Mouse (Mus musculus): ENCODE measurements at regions not wholly inside any gene's neighbourhood (a gene's known extent, or its start where the extent isn't known, plus 50 kb on each side); places are given as distances from the start of the nearest gene placed in this dataset.

- Histone ChIP-seq H3K27ac (ENCODE audit: control insufficient read depth, low read depth, low read length) (no peak overlapping the region), H3K9ac (ENCODE audit: control insufficient read depth, low read depth, low read length, poor library complexity, severe bottlenecking) (no peak overlapping the region), H3K36me3 (ENCODE audit: control insufficient read depth in 1 of 2, insufficient read depth in 2 of 2, low read length in 2 of 2) (no peaks in the 10 kb centered on the region), H3K4me3 (ENCODE audit: control insufficient read depth in 1 of 2, insufficient read depth in 1 of 2, low read depth in 2 of 2, low read length in 2 of 2) (no peak overlapping the region), H3K27me3 (ENCODE audit: control insufficient read depth in 1 of 2, insufficient read depth in 2 of 2, low read length in 2 of 2) (no peaks in the 10 kb centered on the region), H3K9me3 (replicated peaks; ENCODE audit: insufficient read depth, low read length) (no peaks in the 10 kb centered on the region), H3K79me2 (ENCODE audit: control insufficient read depth, insufficient read depth, low read length, poor library complexity) (no peaks in the 10 kb centered on the region), H3K4me1 (ENCODE audit: control insufficient read depth in 1 of 2, insufficient read depth in 2 of 2, low read length in 2 of 2) (no peaks in the 10 kb centered on the region)
- TF ChIP-seq TBP (IDR thresholded peaks at IDR 0.05; ENCODE audit: low read depth, low read length) (no peak), MYB (IDR thresholded peaks at IDR 0.05; ENCODE audit: low read depth, low read length) (no peak), KAT2A (conservative IDR thresholded peaks at IDR 0.05; ENCODE audit: low read depth, low read length) (no peak), CHD1 (IDR thresholded peaks at IDR 0.05; ENCODE audit: low read depth, low read length) (no peak), NELFE (IDR thresholded peaks at IDR 0.05; ENCODE audit: low read depth, low read length) (no peak), MYC (IDR thresholded peaks at IDR 0.05; ENCODE audit: low read depth, low read length) (no peak), ELF1 (IDR thresholded peaks at IDR 0.05; ENCODE audit: low read depth, low read length) (no peak), POLR2A (IDR thresholded peaks at IDR 0.05; ENCODE audit: control insufficient read depth in 1 of 2, insufficient read depth in 1 of 2, low read depth in 1 of 2, low read length in 2 of 2, poor library complexity in 1 of 2) (no peak), RAD21 (IDR thresholded peaks at IDR 0.05; ENCODE audit: low read depth, low read length) (no peak), NRF1 (IDR thresholded peaks at IDR 0.05; ENCODE audit: insufficient read depth, low read depth, low read length, poor library complexity, severe bottlenecking) (no peak), USF1 (IDR thresholded peaks at IDR 0.05; ENCODE audit: low read depth, low read length) (no peak), UBTF (IDR thresholded peaks at IDR 0.05; ENCODE audit: borderline replicate concordance, insufficient read depth, low read depth, low read length) (no peak), MAZ (IDR thresholded peaks at IDR 0.05; ENCODE audit: low read depth, low read length) (no peak), BHLHE40 (IDR thresholded peaks at IDR 0.05; ENCODE audit: borderline replicate concordance, low read depth, low read length) (no peak), MAFK (IDR thresholded peaks at IDR 0.05; ENCODE audit: borderline replicate concordance, low read depth, low read length) (no peak), CHD2 (IDR thresholded peaks at IDR 0.05; ENCODE audit: low read length) (no peak)
- DNase-seq (ENCODE audit: low read depth, low spot score) = no peak
These were observed 145.3 kb downstream of the 3100002H09Rik start for GRCm38 (mm10) chr4:124465229-124465820.

GRCm38 (mm10) chr4:124455511-124456338 lies 154.9 kb downstream of the 3100002H09Rik start:
- no peak overlapping the region for H3K9ac ChIP-seq (ENCODE audit: control insufficient read depth, low read depth, low read length, poor library complexity, severe bottlenecking)
- H3K4me3 ChIP-seq (ENCODE audit: control insufficient read depth in 1 of 2, insufficient read depth in 1 of 2, low read depth in 2 of 2, low read length in 2 of 2) = no peak overlapping the region
- no peak for TF ChIP-seq CTCF (IDR thresholded peaks at IDR 0.05 in 2 of 3, conservative IDR thresholded peaks at IDR 0.05 in 1 of 3; ENCODE audit: control insufficient read depth in 1 of 3, insufficient read depth in 1 of 3, low read depth in 2 of 3, low read length in 3 of 3, poor library complexity in 1 of 3, severe bottlenecking in 1 of 3)
- TF ChIP-seq MXI1 (IDR thresholded peaks at IDR 0.05; ENCODE audit: low read depth, low read length) = no peak
- TF ChIP-seq UBTF (IDR thresholded peaks at IDR 0.05; ENCODE audit: borderline replicate concordance, insufficient read depth, low read depth, low read length) = no peak
- TF ChIP-seq MAX (IDR thresholded peaks at IDR 0.05; ENCODE audit: low read length) = no peak
- no peak for TF ChIP-seq USF2 (IDR thresholded peaks at IDR 0.05; ENCODE audit: borderline replicate concordance in 1 of 2, insufficient read depth in 1 of 2, low read depth in 1 of 2, low read length in 2 of 2)
- no peaks in the 10 kb centered on the region for H3K27me3 ChIP-seq (ENCODE audit: control insufficient read depth in 1 of 2, insufficient read depth in 2 of 2, low read length in 2 of 2)
- H3K9me3 ChIP-seq (replicated peaks; ENCODE audit: insufficient read depth, low read length) = no peaks in the 10 kb centered on the region
- H3K36me3 ChIP-seq (ENCODE audit: control insufficient read depth in 1 of 2, insufficient read depth in 2 of 2, low read length in 2 of 2) = no peaks in the 10 kb centered on the region
- H3K79me2 ChIP-seq (ENCODE audit: control insufficient read depth, insufficient read depth, low read length, poor library complexity) = no peaks in the 10 kb centered on the region
- no peak for DNase-seq (ENCODE audit: low read depth, low spot score)
- H3K27ac ChIP-seq (ENCODE audit: control insufficient read depth, low read depth, low read length) = no peak overlapping the region
- H3K4me1 ChIP-seq (ENCODE audit: control insufficient read depth in 1 of 2, insufficient read depth in 2 of 2, low read length in 2 of 2) = no peaks in the 10 kb centered on the region
